In the genomic region with DNA sequence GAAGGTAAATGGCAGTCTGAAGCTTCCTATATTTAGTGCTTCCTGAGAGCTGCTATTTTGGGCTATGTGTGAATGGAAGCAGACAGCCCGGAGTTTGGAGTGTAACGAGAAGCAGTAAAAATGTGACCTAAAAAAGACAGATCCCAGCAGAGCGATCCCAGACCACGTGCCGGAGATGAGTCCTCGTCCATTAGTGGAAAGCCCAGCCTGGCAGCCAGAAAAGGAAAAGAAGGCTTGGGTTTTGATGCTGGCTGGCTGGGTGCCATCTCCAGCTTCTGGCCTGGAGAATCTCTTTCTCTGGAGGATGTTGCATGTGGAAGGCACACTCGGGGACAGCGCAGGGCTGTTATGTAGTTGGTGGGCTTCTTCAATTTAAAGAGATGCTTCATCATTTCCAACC, we compare ENCODE assay signal across 10 mouse cellular contexts. TPM values are rescaled to one million over a fixed set of nuclear protein-coding genes. Genes with fewer than 3 reads are reported as not detected.
DNase-seq lines count a peak whose midpoint lies in the region; ATAC-seq and TF ChIP-seq lines count a peak whose summit lies in the region.
"Had no signal": no experiment of that assay in that cellular context is flagged by ENCODE, and none has a peak within 500 bp of the region (broad histone marks: within the 10 kb centered on the region; RNA-seq: fewer than 3 reads in every experiment).

No protein-coding gene starts in this region.

- H3K4me3 ChIP-seq in hindbrain, embryonic 13.5 days = no peak overlapping the region
- no peak overlapping the region for H3K4me3 ChIP-seq in hindbrain, embryonic 11.5 days (ENCODE audit: low read depth, low read length)
- H3K4me3 ChIP-seq in thymus, adult 2 months (ENCODE audit: control insufficient read depth, insufficient read depth, low read length) = no peak overlapping the region
- H3K4me3 ChIP-seq: limb, embryonic 15.5 days had no signal

- no peak overlapping the region for H3K9ac ChIP-seq in hindbrain, embryonic 13.5 days
- no peak overlapping the region for H3K9ac ChIP-seq in hindbrain, embryonic 11.5 days (ENCODE audit: low read depth, low read length)
- H3K9ac ChIP-seq: limb, embryonic 15.5 days had no signal

- no peaks in the 10 kb centered on the region for H3K9me3 ChIP-seq in hindbrain, embryonic 13.5 days
- no peaks in the 10 kb centered on the region for H3K9me3 ChIP-seq in hindbrain, embryonic 11.5 days (ENCODE audit: control insufficient read depth, low read length)
- H3K9me3 ChIP-seq: limb, embryonic 15.5 days had no signal

- H3K4me1 ChIP-seq in hindbrain, embryonic 13.5 days (replicated peaks) = no peaks in the 10 kb centered on the region; the same call in 1 of the 2 replicates
- no peaks in the 10 kb centered on the region for H3K4me1 ChIP-seq in hindbrain, embryonic 11.5 days (replicated peaks; ENCODE audit: control insufficient read depth, insufficient read depth, low read length)
- no peaks in the 10 kb centered on the region for H3K4me1 ChIP-seq in thymus, adult 2 months (replicated peaks; ENCODE audit: control insufficient read depth, insufficient read depth, low read length)

- no peak for ATAC-seq in hindbrain, embryonic 13.5 days (ENCODE audit: low FRiP score)
- ATAC-seq in hindbrain, embryonic 11.5 days (ENCODE audit: low FRiP score) = no peak
- ATAC-seq in monocyte, adult 5-6 weeks (replicated peaks; ENCODE audit: insufficient number of reproducible peaks, low FRiP score, low TSS enrichment, poor library complexity, severe bottlenecking) = no peak

- 80% methylated on average over 8 of the region's 8 CpGs for WGBS in hindbrain, embryonic 13.5 days
- WGBS in hindbrain, embryonic 11.5 days = 92% methylated on average over 8 of the region's 8 CpGs
- WGBS in thymus, adult 2 months = 84% methylated on average over 8 of the region's 8 CpGs

- DNase-seq in hindbrain, embryonic 11.5 days (ENCODE audit: low spot score) = no peak
- DNase-seq in brain, embryonic 18.5 days (ENCODE audit: low read depth, low spot score) = peak; percentile 47
- DNase-seq in gastrocnemius, postnatal 10 days = peak; percentile 45
- DNase-seq in layer of hippocampus, postnatal 10 days (ENCODE audit: low spot score in 2 of 2) = peak; percentile 61 to 73
- DNase-seq in right cerebral cortex, adult 18-20 months = peak; percentile 88
- no peak for DNase-seq in thymus, adult 2 months

- no peaks in the 10 kb centered on the region for H3K36me3 ChIP-seq in hindbrain, embryonic 13.5 days
- no peaks in the 10 kb centered on the region for H3K36me3 ChIP-seq in hindbrain, embryonic 11.5 days (ENCODE audit: control insufficient read depth, insufficient read depth, low read length)
- H3K36me3 ChIP-seq in thymus, adult 2 months (ENCODE audit: control insufficient read depth, insufficient read depth, low read length) = no peaks in the 10 kb centered on the region
- H3K36me3 ChIP-seq: limb, embryonic 15.5 days had no signal

- TF ChIP-seq CTCF in thymus, adult 2 months (IDR thresholded peaks at IDR 0.05; ENCODE audit: borderline replicate concordance, control insufficient read depth, extremely low read depth, insufficient read depth, low read length, poor library complexity) = no peak

- H3K27ac ChIP-seq in hindbrain, embryonic 13.5 days = peak overlapping the region; percentile 36; the same call in 1 of the 2 replicates
- H3K27ac ChIP-seq in hindbrain, embryonic 11.5 days (ENCODE audit: low read depth, low read length) = no peak overlapping the region
- H3K27ac ChIP-seq in thymus, adult 2 months (ENCODE audit: control insufficient read depth, insufficient read depth, low read length) = no peak overlapping the region
- H3K27ac ChIP-seq: limb, embryonic 15.5 days had no signal

- no peak for TF ChIP-seq POLR2A in thymus, adult 2 months (IDR thresholded peaks at IDR 0.05; ENCODE audit: control insufficient read depth, extremely low read depth, insufficient read depth, low read length, poor library complexity)

- H3K4me2 ChIP-seq in hindbrain, embryonic 13.5 days = no peak overlapping the region
- H3K4me2 ChIP-seq in hindbrain, embryonic 11.5 days (replicated peaks; ENCODE audit: low read depth, low read length) = no peak overlapping the region
- H3K4me2 ChIP-seq: limb, embryonic 15.5 days had no signal

- no peaks in the 10 kb centered on the region for H3K27me3 ChIP-seq in hindbrain, embryonic 13.5 days
- H3K27me3 ChIP-seq in hindbrain, embryonic 11.5 days (ENCODE audit: control insufficient read depth, insufficient read depth, low read length) = no peaks in the 10 kb centered on the region; the same call in 1 of the 2 replicates
- H3K27me3 ChIP-seq in thymus, adult 2 months (ENCODE audit: control insufficient read depth, insufficient read depth, low read length) = no peaks in the 10 kb centered on the region
- H3K27me3 ChIP-seq: CH12.LX; limb, embryonic 15.5 days had no signal

RNA-seq across cellular contexts. Expression of gene Diras2, which starts 29.4 kb away (rescaled TPM):
- polyA plus RNA-seq in hindbrain, embryonic 13.5 days (2015; fragmentation: Nextera tagmentation; extraction: Ambion mirVana) = 2.5 and 2.9 TPM in 2 replicates
- polyA plus RNA-seq in hindbrain, embryonic 11.5 days (2014; fragmentation: Nextera tagmentation; extraction: Ambion mirVana) = 0.24 and 0.40 TPM in 2 replicates
- total RNA-seq in gastrocnemius, postnatal 10 days (2021) = under 1 TPM; 0.16 to 0.38 TPM
- total RNA-seq in layer of hippocampus, postnatal 10 days (2021) = 100 to 1,000 TPM; 151 to 162 TPM
- polyA plus RNA-seq in thymus, adult 2 months (2012; rRNA removed) = 21.0 and 22.4 TPM in 2 replicates
- total RNA-seq in monocyte, adult 5-6 weeks (2017) = 0.19 to 1.4 TPM (median 1.4 TPM) in 3 replicates

Comparison
In these comparisons a context has a peak if more than half of its experiments do, and no peak if none do; other contexts are left out.
1. DNase-seq: peak in brain, embryonic 18.5 days (single experiment), gastrocnemius, postnatal 10 days (single experiment), layer of hippocampus, postnatal 10 days (2 of 2) and right cerebral cortex, adult 18-20 months (single experiment); none in hindbrain, embryonic 11.5 days (single experiment) and thymus, adult 2 months (single experiment).
2. RNA of gene Diras2, which starts 29.4 kb away (total RNA-seq): 151 to 162 TPM in layer of hippocampus, postnatal 10 days; 0.16 to 0.38 TPM in gastrocnemius, postnatal 10 days and 0.19 to 1.4 TPM in monocyte, adult 5-6 weeks; every median in the first group is over 10 times any median in the second.